Comparison of ENCODE assay signal across 20 mouse cellular contexts in the genomic region with DNA sequence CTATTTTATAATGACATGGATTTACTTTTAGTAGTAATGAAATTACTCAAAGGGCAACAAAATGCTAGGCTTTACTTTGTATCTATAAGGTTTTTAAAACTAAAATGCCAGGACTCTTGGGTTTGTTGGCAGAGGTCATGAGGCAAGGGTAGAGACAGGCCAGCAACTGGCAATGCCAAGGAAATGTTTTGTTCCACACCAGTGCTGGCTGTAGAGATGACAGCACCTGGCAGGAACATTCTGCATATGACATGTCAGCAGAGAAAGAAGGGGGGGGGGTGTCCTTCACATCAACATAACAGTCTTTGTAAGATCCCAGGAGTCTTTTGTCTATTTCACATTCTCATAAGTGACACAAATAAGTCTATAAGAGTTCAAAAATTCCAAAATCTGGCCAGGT.
"Had no signal": no experiment of that assay in that cellular context is flagged by ENCODE, and none has a peak within 500 bp of the region (broad histone marks: within the 10 kb centered on the region; RNA-seq: fewer than 3 reads in every experiment).

No protein-coding gene starts in this region.

- H3K27ac ChIP-seq: hindbrain, embryonic 13.5 days; hindbrain, embryonic 15.5 days; hindbrain, postnatal 0 days; kidney, embryonic 15.5 days; kidney, postnatal 0 days; limb, embryonic 13.5 days; limb, embryonic 15.5 days; liver, embryonic 12.5 days; liver, embryonic 14.5 days had no signal

- H3K4me3 ChIP-seq: hindbrain, embryonic 13.5 days; hindbrain, embryonic 15.5 days; kidney, embryonic 15.5 days; limb, embryonic 13.5 days; limb, embryonic 15.5 days; liver, embryonic 12.5 days had no signal

- DNase-seq: gastrocnemius, postnatal 14 days; gastrocnemius, postnatal 36 days; heart, postnatal 10 days; heart, postnatal 36 days; kidney, adult 11 months; kidney, adult 2 months; kidney, adult 9 months; kidney, postnatal 14 days; kidney, postnatal 36 days; layer of hippocampus, postnatal 36 days; left cerebral cortex, postnatal 4 days had no signal
